10 mouse cellular contexts compared by ENCODE assay signal in the genomic region with DNA sequence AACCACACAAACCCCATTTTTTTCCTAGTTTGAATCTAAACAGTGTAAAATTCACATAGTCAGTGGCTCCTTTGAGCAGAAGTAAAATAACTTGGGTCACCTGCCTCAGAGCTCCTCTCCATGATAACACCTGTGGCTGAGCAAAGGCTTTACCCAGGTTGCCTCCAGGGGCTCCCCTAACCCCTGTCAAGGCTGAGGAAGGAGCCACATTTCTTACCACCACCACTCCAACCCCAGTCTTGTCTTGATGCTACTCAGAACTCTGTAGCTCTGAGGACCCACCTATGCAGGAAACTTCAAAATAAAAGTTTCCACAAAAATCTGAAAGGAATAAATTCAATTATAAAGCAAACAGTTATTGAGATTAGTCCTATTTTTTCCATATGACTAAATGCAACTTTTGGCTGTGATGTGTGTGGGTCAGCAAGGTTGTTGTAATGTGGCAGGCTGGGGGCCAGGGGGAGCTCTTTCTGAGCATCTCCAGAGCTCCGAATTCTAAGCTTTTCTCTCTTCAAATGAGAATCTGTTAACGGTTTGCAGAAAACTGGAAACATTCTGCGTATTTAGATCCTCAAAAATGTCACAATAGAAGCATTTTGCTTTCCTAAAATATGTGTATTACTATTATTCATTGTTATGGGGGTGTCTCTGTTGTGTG.
DNase-seq lines count a peak whose midpoint lies in the region; TF ChIP-seq lines count a peak whose summit lies in the region.
"Had no signal": no experiment of that assay in that cellular context is flagged by ENCODE, and none has a peak within 500 bp of the region (broad histone marks: within the 10 kb centered on the region; RNA-seq: fewer than 3 reads in every experiment).

No protein-coding gene starts in this region.

- H3K36me3 ChIP-seq in thymus, adult 2 months (ENCODE audit: control insufficient read depth, insufficient read depth, low read length) = no peaks in the 10 kb centered on the region
- no peaks in the 10 kb centered on the region for H3K36me3 ChIP-seq in forebrain, embryonic 10.5 days (replicated peaks)
- H3K36me3 ChIP-seq: G1E; heart, embryonic 13.5 days had no signal

- no peak overlapping the region for H3K4me3 ChIP-seq in lung, adult 2 months (replicated peaks; ENCODE audit: extremely low read depth, low read depth, low read length)
- no peak overlapping the region for H3K4me3 ChIP-seq in thymus, adult 2 months (ENCODE audit: control insufficient read depth, insufficient read depth, low read length)
- no peak overlapping the region for H3K4me3 ChIP-seq in forebrain, embryonic 10.5 days
- H3K4me3 ChIP-seq: heart, embryonic 13.5 days had no signal

- no peaks in the 10 kb centered on the region for H3K4me1 ChIP-seq in lung, adult 2 months (ENCODE audit: control insufficient read depth, insufficient read depth, low read length)
- no peaks in the 10 kb centered on the region for H3K4me1 ChIP-seq in thymus, adult 2 months (replicated peaks; ENCODE audit: control insufficient read depth, insufficient read depth, low read length)
- no peaks in the 10 kb centered on the region for H3K4me1 ChIP-seq in forebrain, embryonic 10.5 days
- H3K4me1 ChIP-seq: heart, embryonic 13.5 days had no signal

- TF ChIP-seq POLR2A in lung, adult 2 months (IDR thresholded peaks at IDR 0.05; ENCODE audit: borderline replicate concordance, extremely low read depth, low read depth, low read length) = no peak
- no peak for TF ChIP-seq POLR2A in thymus, adult 2 months (IDR thresholded peaks at IDR 0.05; ENCODE audit: control insufficient read depth, extremely low read depth, insufficient read depth, low read length, poor library complexity)

- no peaks in the 10 kb centered on the region for H3K9me3 ChIP-seq in forebrain, embryonic 10.5 days
- H3K9me3 ChIP-seq: heart, embryonic 13.5 days had no signal

- 65% methylated on average over 3 of the region's 3 CpGs for WGBS in lung, adult 2 months
- 72% methylated on average over 3 of the region's 3 CpGs for WGBS in thymus, adult 2 months
- WGBS in forebrain, embryonic 10.5 days = 73% methylated on average over 3 of the region's 3 CpGs

- peak; percentile 2 for DNase-seq in embryo, embryonic 10.5 days (ENCODE audit: low spot score)
- no peak for DNase-seq in embryo, embryonic 10 days (ENCODE audit: low spot score)
- no peak for DNase-seq in lung, adult 2 months
- no peak for DNase-seq in lung, postnatal 25 days (ENCODE audit: low spot score)
- peak; percentile 14 for DNase-seq in adipocyte (ENCODE audit: low spot score)
- peak; percentile 55 for DNase-seq in thymus, adult 2 months
- DNase-seq in forebrain, embryonic 10.5 days (ENCODE audit: extremely low spot score, low spot score) = no peak
- no peak for DNase-seq in Muller cell, postnatal 12 days (ENCODE audit: inconsistent ontology term)

- 0 out of 2 replicates have a peak, but pooled peaks have one; percentile 25 for TF ChIP-seq CTCF in lung, adult 2 months (IDR thresholded peaks at IDR 0.05; ENCODE audit: insufficient read depth, low read length)
- no peak for TF ChIP-seq CTCF in thymus, adult 2 months (IDR thresholded peaks at IDR 0.05; ENCODE audit: borderline replicate concordance, control insufficient read depth, extremely low read depth, insufficient read depth, low read length, poor library complexity)

- no peaks in the 10 kb centered on the region for H3K27me3 ChIP-seq in thymus, adult 2 months (ENCODE audit: control insufficient read depth, insufficient read depth, low read length)
- H3K27me3 ChIP-seq in forebrain, embryonic 10.5 days (ENCODE audit: poor library complexity, severe bottlenecking) = no peaks in the 10 kb centered on the region
- H3K27me3 ChIP-seq: heart, embryonic 13.5 days had no signal

- H3K27ac ChIP-seq in thymus, adult 2 months (ENCODE audit: control insufficient read depth, insufficient read depth, low read length) = no peak overlapping the region
- no peak overlapping the region for H3K27ac ChIP-seq in forebrain, embryonic 10.5 days
- H3K27ac ChIP-seq: heart, embryonic 13.5 days had no signal

Comparison
In these comparisons a context has a peak if more than half of its experiments do, and no peak if none do; other contexts are left out.
1. DNase-seq: peak in embryo, embryonic 10.5 days (single experiment), adipocyte (single experiment) and thymus, adult 2 months (single experiment); none in embryo, embryonic 10 days (single experiment), lung, adult 2 months (single experiment), lung, postnatal 25 days (single experiment), forebrain, embryonic 10.5 days (single experiment) and Muller cell, postnatal 12 days (single experiment).